Mouse (Mus musculus): ENCODE results near the gene Cnpy3.
A peak's percentile ranks its signal among the peaks of the same experiment; 100 is the strongest.
"Not testable (repeated sequence)": the region's sequence is repeated elsewhere in the genome, so short reads cannot be mapped to it uniquely, and the experiment has no call there.

Gene Cnpy3

DNA sequence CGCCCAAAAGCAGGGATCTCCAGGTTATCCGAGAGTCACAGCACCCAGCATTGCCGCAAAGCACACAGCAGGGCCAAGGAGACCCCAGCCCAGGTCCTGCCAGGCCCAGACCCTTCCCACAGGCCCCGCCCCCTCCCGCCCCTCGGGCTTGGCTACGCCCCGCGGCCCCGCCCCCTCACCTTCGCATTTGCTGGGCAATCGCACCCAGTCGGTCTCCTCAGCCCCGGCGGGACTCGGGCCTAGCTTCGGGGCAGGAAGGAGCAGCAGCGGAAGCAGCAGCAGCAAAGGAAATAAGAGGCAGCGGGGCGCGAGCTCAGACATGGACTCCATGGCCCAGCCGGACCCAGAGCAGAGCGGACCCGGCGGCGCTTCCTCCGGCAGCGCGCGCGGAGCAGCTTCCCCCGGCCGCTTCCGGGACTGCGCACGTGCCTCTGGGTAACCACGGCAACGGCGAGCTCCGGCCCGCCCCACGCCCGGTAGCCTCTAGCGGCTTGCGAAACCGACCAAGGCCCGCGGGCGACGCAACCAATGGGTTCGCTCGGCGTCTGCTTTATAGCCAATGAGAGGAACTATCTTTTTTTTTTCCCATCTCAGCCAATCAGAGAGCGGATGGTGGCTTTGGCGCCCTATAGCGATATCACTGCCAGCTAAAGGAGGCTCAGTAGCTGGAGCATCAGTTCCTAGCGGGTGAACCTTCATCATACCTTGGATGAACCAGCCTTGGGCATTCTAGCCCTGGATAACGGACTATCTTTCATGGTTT, at the start of gene Cnpy3:
TSS of gene Cnpy3 (minus strand) at position 421 of the 763 bp plus-strand sequence.
- peak; percentile 98 to 99 for DNase-seq (ENCODE audit: low spot score in 2 of 2)

DNA sequence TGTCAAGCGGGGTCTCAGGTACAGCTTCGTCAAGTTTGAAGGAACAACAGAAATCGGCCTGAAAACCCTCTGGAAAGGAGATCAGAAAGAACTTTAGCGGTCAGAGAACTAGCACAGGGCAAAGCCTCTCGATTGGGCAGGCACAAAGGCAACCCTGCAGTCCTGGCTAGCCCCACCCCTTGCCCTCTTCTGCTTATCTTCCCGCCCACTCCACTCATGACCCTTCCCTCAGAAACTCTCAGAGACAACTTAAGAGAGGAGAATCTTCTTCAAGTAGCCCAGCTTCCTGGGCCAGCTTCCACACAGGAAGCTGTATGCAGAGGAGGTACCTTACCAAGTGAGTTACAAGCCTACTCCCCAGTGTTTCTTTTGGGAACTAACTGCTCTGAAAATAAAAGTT, 49.7 kb upstream of the Cnpy3 start:
- no peak for DNase-seq (ENCODE audit: low spot score in 2 of 2)

DNA sequence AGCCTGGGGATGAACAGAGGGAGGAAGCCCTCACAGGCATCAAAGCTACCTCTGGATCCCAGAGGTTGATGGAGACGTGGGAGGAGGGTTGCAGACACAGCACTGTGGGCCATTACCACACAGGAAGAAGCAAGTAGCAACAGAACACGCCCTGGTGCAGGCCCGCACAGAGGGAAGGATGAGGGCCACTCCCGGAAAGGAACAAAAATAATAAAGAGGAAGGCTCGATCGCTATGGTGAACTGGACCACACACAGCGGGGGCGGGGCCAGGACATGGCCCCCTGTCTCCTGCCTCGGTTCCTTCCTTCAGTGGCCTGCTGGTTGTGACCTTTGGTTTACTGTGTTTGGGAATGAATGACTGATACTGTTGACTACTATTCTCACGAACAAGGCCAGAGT, 47.7 kb upstream of the Cnpy3 start:
- DNase-seq (ENCODE audit: low spot score in 2 of 2): no peak

DNA sequence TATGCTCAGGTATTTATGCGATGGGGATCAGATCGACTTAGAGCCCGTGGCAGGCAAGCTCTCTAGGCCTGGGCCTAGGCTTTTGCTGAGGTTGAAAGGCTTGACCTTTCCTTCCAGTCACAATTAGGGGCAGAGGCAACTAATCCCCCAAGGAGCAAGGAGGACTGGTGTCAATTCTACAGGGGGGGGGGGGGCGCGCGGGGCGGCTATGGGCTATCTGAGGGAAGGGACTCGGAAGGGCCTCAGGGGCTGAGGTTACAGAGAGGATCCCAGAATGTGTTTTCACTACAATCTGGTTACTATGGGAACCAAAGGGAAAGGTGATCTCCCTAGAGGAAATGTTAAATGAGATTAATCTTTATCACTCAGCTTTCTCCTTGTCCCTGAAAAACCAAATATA, 45.4 kb upstream of the Cnpy3 start:
- DNase-seq (ENCODE audit: low spot score in 2 of 2): no peak

DNA sequence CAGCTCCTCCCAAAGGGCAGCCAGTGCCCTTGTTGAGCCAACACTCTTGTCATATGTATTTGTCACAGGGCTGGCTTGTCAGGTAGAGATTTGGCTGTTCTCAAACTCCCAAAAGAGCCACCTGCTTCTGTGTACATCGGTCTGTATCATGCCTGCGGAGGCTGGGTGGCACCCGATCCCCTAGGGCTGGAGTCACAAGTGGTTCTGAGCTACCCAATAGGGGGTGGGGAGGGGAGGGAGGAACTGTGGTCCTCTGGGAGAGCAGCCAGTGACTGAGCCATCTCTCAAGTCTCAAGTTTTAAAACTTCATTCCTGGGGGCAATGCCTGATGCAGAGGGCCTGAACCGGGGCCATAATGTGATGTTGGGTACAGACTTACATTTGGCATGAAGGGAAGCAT, 44.7 kb upstream of the Cnpy3 start:
- DNase-seq (ENCODE audit: low spot score in 2 of 2): no peak

DNA sequence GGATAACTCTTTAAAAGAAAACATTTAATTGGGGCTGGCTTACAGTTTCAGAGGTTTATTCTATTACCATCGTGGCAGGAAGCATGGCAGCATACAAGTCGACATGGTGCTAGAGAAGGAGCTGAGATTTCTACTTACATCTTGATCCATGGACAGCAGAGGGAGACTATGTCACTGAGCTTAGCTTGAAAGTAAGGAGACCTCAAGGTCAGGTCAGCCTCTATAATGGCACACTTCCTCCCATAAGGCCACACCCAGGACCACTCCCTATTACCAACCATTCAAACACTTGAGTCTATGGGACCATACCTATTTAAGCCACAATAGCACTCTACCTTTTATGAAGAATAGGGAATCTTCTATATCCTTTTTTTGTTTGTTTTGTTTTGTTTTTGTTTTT, 40.9 kb upstream of the Cnpy3 start:
- DNase-seq (ENCODE audit: low spot score in 2 of 2): no peak

DNA sequence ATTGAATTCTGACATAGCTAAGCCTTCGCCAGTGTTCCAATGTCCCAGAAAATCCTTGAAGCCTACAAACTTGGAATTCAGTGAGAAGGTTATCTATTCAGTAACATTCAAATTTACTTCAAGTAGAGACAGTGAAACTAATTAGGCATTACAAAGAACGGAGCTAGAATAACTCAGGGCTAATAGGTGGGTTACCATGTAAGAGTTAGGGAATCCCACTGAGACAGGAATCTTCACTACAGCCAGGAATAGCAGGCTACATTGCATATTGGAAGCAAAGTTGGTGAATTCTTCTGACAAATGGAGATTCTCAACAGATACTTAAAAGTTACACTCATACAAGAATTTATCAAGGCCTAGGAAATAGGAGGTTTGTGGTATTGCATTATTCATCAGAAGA, 36.0 kb upstream of the Cnpy3 start:
- DNase-seq (ENCODE audit: low spot score in 2 of 2): not testable (repeated sequence)

DNA sequence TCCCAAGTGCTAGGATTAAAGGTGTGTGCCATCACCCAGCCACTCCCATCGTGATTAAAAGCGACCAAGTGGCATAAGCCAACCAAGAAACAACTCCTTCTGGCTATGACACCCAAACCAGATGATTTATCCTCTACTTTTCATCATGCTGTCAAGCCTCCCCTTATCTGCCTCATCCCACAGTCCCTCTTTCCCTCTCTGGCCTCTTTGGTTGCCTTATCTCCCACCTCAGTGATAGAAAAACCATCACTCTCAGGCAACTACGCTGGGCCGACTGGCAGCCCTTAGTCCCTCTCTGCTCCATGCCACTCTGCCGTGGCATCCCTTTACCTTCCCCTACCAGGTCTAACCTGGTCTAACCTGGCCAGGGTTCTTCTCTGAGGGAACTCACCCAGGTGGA, 34.9 kb upstream of the Cnpy3 start:
- DNase-seq (ENCODE audit: low spot score in 2 of 2): no peak

DNA sequence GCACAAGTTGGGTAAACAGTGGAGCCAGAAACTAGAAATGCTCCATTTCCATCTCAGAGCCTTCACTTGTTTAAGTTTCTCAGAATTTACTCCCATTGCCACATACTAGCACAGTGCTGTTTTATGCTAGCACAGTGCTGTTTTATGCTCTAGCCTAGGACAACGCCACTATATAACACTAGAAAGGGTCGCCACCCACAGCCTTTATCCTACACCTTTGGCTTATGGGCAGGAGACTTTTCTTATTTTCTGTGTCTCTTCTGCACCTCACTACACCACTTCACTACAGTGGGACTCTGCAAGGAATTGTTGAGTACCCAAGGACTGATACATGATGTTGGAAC, 31.2 kb upstream of the Cnpy3 start:
- DNase-seq (ENCODE audit: low spot score in 2 of 2): no peak

DNA sequence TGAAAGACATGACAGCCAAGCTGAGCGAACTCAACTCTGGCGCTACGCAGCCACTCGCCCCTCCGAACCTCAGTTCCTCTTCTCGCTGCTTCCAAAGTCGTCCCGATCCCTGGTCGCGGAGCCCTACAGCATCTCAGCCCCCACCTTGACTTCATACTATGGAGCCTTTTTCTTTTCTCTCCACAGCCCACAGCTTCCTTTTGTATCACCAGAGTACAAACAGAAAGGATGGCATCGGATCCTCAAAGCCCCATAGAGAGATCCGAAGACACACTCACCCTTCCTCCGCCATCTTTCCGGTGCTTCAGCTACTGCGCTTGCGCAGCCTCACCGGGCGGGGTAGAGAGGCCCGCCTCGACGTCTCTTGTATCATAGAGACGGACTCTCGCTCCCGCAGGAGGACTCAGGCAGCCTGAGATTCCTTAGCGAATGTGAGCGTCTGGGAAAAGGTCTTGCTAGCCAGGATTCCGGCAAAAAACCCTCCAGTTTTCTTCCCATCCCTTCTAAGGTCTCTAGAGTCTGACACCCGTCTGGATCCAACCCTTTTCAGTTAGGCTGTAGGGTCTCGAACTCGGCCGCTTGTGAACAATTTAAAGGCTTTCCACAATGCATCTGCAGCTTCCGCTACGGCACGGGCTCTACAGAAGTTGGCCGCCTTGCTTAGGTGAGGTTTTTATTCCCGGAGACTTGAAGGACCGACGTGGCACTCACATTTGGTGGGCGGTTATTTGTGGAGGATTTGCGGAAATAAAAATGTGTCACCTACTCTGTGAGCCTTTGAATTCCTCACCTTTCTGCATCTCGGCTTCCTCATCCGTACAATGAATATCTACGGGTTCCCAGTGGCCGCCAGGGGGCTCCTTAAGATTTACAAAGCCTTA, 30.6 kb upstream of the Cnpy3 start, which contains the start of gene Rpl7l1:
TSS of gene Rpl7l1 (minus strand) at position 332 of the 881 bp plus-strand sequence.
- DNase-seq (ENCODE audit: low spot score in 2 of 2): peak; percentile 82 to 87

DNA sequence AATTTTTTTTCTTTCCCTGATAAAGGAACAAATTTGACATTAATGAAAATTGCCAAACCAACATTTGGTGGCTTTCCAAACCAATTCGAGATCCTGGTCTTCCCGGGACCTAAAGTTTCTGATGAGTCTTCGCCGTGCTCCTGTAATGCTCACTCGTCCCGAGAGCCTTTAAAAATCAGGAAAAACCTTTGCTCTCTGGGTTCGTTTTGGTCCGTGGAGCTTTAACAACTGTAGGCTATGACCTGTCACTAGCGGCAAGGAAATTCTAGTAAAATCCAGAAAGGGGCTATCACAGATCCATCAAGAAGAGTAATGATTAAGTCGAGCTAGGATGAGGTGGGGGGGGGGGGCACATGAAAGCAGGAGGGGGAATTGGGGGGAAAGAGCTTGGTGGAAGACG, 29.9 kb upstream of the Cnpy3 start:
- no peak for DNase-seq (ENCODE audit: low spot score in 2 of 2)

DNA sequence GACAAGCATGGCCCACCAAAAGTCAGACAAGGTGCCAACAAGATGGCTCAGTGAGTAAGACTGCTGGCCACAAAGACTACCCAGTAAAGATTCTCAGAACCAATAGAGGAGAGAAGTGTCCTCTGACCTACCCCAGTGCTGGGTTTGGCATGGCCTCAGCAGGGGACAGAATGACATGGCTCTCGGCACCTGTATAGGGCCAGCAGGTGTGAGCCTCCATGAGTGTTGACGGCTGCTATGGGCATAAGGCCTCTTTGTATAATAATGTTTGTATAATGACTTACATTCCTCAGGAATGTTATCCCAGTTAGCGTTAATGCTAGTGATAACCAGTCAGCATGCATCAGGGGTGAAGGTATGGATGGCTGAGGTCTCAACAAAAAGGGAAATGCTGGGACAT, 24.1 kb upstream of the Cnpy3 start:
- DNase-seq (ENCODE audit: low spot score in 2 of 2): no peak

DNA sequence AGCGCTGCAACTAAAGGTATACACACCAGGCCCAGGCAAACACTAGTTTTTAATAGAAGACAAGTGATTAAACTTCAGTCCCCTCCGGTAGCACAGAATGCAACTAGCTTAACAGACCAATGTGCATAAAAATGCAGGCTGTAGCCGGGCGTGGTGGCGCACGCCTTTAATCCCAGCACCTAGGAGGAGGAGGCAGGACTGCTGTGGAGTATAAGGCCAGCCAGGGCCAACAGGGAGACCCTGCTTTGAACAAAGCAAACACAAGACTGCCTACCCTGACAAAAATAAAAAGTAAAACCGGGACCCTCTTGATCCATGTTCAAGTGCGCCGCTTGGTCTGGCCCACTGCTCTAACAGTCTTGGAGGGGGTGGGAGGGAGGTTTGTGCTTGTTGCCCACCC, 23.1 kb upstream of the Cnpy3 start:
- DNase-seq (ENCODE audit: low spot score in 2 of 2): no peak

DNA sequence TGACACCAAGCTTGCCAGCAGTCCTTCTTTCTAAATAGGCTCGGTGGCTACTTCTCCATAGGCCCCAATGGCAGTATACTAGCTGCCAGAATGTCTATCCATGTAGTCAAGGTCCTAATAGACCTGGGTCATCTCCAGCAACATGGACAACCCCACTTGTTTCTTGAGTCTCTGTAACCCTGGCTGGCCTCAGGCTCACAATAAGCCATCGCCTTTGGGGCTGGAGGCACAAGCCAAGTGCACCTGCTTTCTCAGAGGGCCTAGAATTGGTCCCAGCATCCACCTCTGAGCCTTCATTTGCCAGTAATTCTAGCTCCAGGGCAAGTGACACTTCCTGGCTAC, 22.1 kb upstream of the Cnpy3 start:
- DNase-seq (ENCODE audit: low spot score in 2 of 2): no peak

DNA sequence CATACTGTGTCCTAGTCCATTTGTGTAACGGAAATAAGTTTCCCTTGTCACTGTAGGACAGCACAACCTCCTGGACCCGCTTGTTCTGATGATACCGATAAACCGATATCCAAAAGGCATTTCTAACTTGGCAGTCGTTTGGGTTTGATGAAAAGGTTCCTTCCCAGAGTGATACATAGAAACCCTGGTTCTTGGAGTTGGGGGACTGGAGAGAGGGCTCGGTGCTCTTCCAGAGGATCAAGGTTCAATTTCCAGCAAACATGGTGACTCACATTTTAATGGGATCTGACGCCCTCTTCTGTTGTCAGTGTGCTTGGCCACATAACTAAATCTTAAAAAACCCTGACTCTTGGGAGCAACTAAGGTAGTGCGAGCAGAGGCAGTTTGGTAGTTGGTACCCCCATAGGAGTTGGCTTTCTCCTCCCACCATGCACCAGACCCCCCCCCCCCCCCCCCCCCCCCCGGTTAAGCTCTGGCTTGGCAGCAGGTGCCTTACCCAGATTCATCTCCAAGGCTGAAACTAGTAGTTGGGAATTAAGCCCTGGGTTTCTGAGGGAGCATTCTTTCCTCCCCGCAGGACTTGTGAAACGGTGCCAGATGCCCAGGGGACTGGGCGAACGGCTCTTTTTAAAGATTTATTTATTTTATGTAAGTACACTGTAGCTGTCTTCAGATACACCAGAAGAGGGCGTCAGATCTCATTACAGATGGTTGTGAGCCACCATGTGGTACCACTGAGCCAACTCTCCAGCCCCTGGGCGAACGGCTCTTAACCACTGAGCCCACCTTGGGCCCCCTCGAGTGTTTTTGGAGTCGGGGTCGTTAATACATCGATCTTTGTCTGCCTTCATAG, 21.5 kb upstream of the Cnpy3 start:
- no peak for DNase-seq (ENCODE audit: low spot score in 2 of 2)

DNA sequence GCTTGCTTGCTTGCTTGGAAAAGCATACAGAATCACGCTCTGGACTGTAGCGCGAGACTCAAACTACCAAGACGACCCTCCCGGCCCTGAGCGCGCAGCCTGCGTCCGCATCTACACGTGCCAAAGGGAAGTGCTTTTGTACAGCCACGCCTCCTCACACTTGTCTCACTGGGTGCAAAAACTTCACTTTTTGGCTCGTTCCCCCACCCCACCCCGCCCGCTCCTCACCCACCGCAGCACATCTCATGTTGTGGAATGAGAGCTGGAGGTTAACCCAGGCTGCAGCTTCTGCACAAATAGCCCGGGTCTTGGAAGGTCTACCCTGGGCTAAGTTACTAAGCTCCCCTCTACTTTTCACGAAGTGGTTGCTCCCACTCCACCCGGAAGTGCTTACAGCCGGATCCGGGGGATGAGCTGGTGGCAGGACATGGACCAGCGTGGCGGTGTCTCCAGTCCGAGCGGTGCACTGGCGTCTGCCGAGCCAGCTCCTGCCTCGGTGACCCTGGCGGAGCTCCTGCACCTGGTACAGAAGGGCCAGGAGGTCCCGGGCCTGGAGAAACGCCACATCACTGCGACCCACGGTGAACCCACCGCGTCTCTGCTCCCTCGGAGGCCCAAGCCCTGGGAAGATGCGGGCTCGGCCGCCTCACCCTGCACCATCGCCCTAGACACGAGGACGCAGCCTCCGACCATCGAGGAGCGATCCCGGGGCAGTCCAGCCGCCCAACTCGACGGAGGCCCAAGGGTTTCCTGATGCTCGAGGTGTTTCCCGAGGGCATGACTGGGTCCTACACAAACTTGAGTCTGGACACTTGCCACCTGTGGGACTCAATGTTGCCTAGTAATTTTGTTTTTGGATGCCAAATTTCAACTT, 20.6 kb upstream of the Cnpy3 start, which contains the start of gene 2310039H08Rik:
TSS of gene 2310039H08Rik (plus strand) at position 232 of the 874 bp plus-strand sequence.
- peak; percentile 73 to 81 for DNase-seq (ENCODE audit: low spot score in 2 of 2)

DNA sequence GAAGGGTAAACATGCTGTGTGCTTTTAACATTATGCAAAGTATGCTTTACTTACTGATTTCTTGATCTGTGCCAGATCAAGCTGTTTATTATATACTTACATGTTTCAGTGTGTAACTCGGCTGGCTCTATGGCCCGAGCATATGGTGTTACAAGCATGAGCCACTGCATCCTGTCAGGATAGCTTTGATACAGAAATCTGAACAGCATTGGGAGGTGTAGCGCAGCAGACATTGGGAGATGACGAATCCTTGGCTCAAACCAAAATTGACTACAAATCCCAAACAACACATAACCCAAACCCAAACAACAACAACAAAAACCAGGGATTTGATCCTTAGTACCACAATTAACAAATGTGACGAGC, 20.0 kb upstream of the Cnpy3 start:
- DNase-seq (ENCODE audit: low spot score in 2 of 2): no peak

DNA sequence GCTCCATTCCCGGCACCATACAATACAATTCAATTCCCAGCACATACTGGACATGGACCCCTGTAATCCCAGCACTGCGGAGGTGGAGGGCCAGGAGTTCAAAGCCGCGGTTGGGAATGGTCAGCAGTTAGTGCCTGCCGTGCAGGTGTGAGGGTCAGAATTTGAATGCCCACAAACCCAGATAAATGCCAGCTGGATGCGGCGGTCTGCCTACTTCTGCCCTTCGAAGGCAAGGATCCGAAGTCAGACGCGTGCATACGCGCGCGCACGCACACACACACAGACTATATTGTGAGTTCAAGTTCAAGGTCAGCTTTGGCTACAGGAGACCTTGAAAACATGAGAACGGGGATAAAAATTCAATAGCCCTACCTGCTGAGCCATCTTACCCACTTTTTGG, 19.6 kb upstream of the Cnpy3 start:
- no peak for DNase-seq (ENCODE audit: low spot score in 2 of 2)

DNA sequence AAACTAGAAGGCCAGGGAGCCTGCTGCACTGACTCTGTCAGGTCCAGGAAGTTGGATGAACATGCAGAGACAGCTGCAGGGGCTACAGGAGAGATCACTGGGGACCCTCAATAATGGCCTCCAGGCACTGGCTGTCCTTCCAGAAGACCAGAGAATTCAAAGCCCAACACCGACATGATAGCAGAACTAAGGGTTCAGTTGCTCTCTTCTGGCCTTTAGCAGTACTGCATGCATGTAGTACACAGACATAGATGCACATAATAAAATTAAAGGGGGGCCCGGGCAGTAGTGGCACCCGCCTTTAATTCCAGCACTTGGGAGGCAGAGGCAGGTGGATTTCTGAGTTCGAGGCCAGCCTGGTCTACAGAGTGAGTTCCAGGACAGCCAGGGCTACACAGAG, 19.0 kb upstream of the Cnpy3 start:
- DNase-seq (ENCODE audit: low spot score in 2 of 2): no peak

DNA sequence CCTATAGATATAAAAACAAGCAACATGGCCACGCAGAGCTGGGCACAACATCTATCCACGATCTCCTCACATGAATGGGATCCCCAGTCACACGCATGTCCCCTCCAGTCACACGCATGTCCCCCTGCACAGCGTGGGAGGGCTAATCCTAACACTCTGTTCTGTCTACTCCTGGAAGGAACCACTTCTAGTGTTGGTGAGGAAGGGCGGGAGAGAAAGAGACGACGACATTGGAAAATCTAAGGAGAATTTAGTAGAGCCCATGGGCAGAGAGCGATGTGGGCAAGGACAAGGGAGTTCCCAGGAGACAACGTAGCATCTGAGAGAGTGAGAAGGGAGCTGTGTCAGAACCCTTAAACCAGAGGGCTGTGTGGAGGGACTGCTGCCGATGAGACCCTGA, 18.5 kb upstream of the Cnpy3 start:
- no peak for DNase-seq (ENCODE audit: low spot score in 2 of 2)

DNA sequence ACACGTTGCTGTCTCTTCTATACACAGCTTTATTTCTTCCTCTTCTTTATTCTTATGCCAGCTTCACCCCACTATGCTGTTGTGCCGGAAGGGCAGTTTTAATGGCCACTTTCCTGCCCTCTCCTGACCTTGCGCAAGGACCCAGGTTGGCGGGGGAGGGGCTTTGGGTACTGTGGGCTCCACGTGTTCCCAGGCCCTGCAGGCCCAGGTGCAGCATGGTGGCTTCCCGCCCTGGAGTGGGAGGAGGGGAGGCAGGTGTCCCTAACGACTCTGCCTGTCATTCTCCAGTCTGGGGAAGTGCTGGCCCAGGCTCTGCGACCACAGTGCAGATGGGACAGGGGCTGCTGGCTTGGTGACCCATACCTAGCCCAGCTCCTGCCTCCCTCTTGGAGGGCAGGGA, 15.9 kb upstream of the Cnpy3 start:
- no peak for DNase-seq (ENCODE audit: low spot score in 2 of 2)

Data from right cerebral cortex, postnatal 36 days (tissue).